Mouse (Mus musculus): ENCODE data around the gene Taar3. TPM values are rescaled to one million over a fixed set of nuclear protein-coding genes. Genes with fewer than 3 reads are reported as not detected.
A peak's percentile ranks its signal among the peaks of the same experiment; 100 is the strongest.

Taar3 gene
- polyA plus RNA-seq, 1 experiment = not detected

DNA sequence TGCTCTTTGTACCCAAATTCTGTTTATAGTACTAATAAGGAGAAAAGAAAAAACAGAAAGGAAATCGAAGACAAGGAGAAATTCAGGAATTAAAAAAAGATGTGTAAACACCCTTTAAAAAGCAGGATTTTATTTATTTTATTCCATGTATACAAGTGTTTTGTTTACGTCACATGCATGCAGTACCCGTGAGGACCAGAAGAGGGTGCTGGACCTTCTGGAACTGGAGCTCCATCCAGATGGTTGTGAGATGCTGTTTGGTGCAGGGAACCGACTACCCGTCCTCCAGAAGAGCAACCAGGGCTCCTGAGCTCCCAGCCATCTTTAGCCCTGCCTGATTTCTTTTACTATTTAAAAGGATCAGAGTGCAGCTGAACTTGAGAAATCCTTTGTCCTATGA, 6.9 kb upstream of the Taar3 start:
- DNase-seq = no peak
- WGBS = 87% methylated on average over 5 of the region's 5 CpGs
- Histone ChIP-seq H3K4me3 (replicated peaks; ENCODE audit: insufficient read depth, low read depth, low read length) (no peak overlapping the region), H3K4me1 (ENCODE audit: control insufficient read depth, insufficient read depth, low read length) (no peaks in the 10 kb centered on the region), H3K27ac (ENCODE audit: insufficient read depth, low read length) (no peak overlapping the region), H3K27me3 (ENCODE audit: control insufficient read depth, insufficient read depth, low read length) (no peaks in the 10 kb centered on the region)
- TF ChIP-seq POLR2A (IDR thresholded peaks at IDR 0.05; ENCODE audit: borderline replicate concordance, insufficient read depth, low read length) (no peak), CTCF (IDR thresholded peaks at IDR 0.05; ENCODE audit: borderline replicate concordance, insufficient read depth, low read depth, low read length) (0 out of 2 replicates have a peak, but pooled peaks have one; percentile 8)

DNA sequence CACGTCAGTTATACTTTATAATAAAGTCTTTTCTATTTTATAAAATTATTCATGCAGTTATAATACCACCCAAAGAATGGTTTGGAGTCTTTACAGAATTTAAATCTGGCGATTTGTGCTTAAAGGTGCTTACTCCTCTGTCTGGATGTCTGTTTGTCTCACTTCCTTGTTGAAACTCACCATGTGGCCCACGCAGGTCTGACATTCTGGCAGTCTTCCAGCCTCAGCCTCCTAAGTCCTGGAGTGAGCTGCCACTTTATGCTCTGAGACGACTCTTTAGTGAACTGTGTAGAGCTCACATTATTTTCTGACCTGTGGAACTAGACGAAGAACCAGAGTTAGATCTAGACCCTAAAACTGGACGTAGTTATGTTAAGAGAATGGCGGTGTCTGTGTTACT, 1.3 kb upstream of the Taar3 start:
- peaks cover 12% of the 10 kb centered on the region for H3K4me1 ChIP-seq (ENCODE audit: control insufficient read depth, insufficient read depth, low read length)
- TF ChIP-seq CTCF (IDR thresholded peaks at IDR 0.05; ENCODE audit: borderline replicate concordance, insufficient read depth, low read depth, low read length) (no peak), POLR2A (IDR thresholded peaks at IDR 0.05; ENCODE audit: borderline replicate concordance, insufficient read depth, low read length) (no peak)
- H3K4me3 ChIP-seq (replicated peaks; ENCODE audit: insufficient read depth, low read depth, low read length) = no peak overlapping the region
- no peaks in the 10 kb centered on the region for H3K27me3 ChIP-seq (ENCODE audit: control insufficient read depth, insufficient read depth, low read length)
- WGBS = 43% methylated on average over 7 of the region's 7 CpGs
- peak in 1 of 2 experiments; percentile 30 for DNase-seq
- no peak overlapping the region for H3K27ac ChIP-seq (ENCODE audit: insufficient read depth, low read length)

DNA sequence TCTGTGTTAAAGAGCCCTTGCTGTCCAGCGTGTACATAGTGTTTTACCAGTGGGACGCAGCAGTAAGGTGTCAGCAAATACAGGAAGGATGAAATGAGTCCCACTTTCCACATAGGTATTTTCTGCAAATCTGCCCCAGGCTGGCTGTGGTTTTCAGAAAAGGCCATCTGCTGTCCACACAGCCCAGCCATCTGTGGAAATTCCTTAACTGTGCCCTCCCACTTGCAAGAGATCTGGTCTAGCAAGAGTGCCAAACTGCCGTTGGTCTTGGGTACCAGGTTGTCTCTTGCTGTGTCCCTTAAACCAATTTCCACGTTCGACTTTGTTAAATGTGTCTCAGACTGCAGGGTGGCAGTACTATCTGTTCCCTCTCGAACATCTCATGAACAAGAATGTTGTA, 2.4 kb downstream of the Taar3 start:
- Histone ChIP-seq H3K4me3 (replicated peaks; ENCODE audit: insufficient read depth, low read depth, low read length) (no peak overlapping the region), H3K4me1 (ENCODE audit: control insufficient read depth, insufficient read depth, low read length) (peaks cover 12% of the 10 kb centered on the region), H3K27ac (ENCODE audit: insufficient read depth, low read length) (peak overlapping the region; percentile 71; the same call in 1 of the 2 replicates), H3K27me3 (ENCODE audit: control insufficient read depth, insufficient read depth, low read length) (no peaks in the 10 kb centered on the region)
- WGBS = 9% methylated on average over 6 of the region's 6 CpGs
- peak; percentile 18; the same call in 1 of the 2 replicates for TF ChIP-seq CTCF (IDR thresholded peaks at IDR 0.05; ENCODE audit: borderline replicate concordance, insufficient read depth, low read depth, low read length)
- no peak for TF ChIP-seq POLR2A (IDR thresholded peaks at IDR 0.05; ENCODE audit: borderline replicate concordance, insufficient read depth, low read length)
- peak; percentile 66 to 79 for DNase-seq

DNA sequence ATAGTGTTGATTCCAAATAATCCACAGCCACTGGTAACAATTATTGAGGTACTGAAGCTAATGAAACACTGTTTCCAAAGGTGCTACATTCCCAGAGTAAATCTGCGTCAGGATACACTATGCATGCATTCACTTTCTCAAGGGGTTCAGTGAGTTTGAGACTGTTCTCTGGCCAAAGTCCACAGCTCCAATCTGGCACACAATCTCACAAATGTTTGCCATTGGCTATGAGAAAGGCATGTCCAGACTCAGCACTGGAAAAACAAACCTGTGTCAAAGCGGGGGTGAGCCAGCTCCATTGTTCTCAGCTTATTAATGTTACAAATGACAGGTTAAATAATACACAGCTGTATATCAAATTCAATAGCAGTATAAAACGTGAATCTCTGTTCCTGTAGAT, 9.7 kb downstream of the Taar3 start:
- H3K27me3 ChIP-seq (ENCODE audit: control insufficient read depth, insufficient read depth, low read length) = no peaks in the 10 kb centered on the region
- H3K4me1 ChIP-seq (ENCODE audit: control insufficient read depth, insufficient read depth, low read length) = peaks cover 2% of the 10 kb centered on the region; the same call in 1 of the 2 replicates
- H3K4me3 ChIP-seq (replicated peaks; ENCODE audit: insufficient read depth, low read depth, low read length) = no peak overlapping the region
- no peak overlapping the region for H3K27ac ChIP-seq (ENCODE audit: insufficient read depth, low read length)
- TF ChIP-seq POLR2A (IDR thresholded peaks at IDR 0.05; ENCODE audit: borderline replicate concordance, insufficient read depth, low read length) (no peak), CTCF (IDR thresholded peaks at IDR 0.05; ENCODE audit: borderline replicate concordance, insufficient read depth, low read depth, low read length) (no peak)
- WGBS = 22% methylated on average over 3 of the region's 3 CpGs
- peak in 1 of 2 experiments; percentile 20 for DNase-seq

DNA sequence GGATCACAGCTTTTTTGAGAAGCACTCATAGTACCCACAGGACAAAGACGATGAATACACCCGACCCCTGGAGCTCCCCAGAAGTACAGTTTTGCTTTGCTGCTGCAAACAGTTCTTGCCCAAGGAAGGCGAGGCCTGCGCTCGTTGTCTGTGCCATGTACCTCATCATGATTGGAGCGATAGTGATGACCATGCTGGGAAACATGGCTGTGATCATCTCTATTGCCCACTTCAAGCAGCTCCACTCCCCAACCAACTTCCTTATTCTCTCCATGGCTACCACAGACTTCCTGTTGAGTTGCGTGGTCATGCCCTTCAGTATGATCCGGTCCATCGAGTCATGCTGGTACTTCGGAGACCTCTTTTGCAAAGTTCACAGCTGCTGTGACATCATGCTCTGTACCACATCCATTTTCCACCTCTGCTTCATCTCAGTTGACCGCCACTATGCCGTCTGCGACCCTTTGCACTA, 11.1 kb downstream of the Taar3 start, which contains the start of gene Taar4:
TSS of gene Taar4 (plus strand) at position 51 of the 472 bp plus-strand sequence.
- Histone ChIP-seq H3K27me3 (ENCODE audit: control insufficient read depth, insufficient read depth, low read length) (no peaks in the 10 kb centered on the region), H3K4me3 (replicated peaks; ENCODE audit: insufficient read depth, low read depth, low read length) (no peak within 1 kb of the TSS), H3K27ac (ENCODE audit: insufficient read depth, low read length) (no peak within 1 kb of the TSS), H3K4me1 (ENCODE audit: control insufficient read depth, insufficient read depth, low read length) (peaks cover 2% of the 10 kb centered on the region; the same call in 1 of the 2 replicates)
- WGBS = 94% methylated on average over 13 of the region's 13 CpGs
- TF ChIP-seq CTCF (IDR thresholded peaks at IDR 0.05; ENCODE audit: borderline replicate concordance, insufficient read depth, low read depth, low read length) = no peak
- no peak for TF ChIP-seq POLR2A (IDR thresholded peaks at IDR 0.05; ENCODE audit: borderline replicate concordance, insufficient read depth, low read length)
- no peak for DNase-seq

DNA sequence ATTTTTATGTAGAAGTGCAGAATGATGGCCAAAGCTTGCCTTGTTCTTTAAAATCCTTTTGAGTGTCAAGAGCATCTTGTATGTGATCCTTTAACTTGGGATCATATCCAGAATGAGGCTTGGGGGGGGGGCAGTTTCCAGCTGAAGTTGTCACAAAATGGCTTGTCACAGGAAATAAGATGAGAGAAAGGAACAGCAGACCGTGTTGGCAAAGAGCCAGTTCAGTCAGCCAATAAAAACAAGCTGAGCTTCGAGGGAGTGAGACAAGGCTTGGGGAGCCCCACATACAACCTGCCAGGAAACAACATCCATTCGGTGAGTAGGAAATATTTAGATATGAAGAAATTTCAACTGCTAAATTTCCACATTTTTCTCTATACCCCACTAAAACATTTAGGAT, 14.1 kb downstream of the Taar3 start:
- 12% methylated on average over 3 of the region's 3 CpGs for WGBS
- H3K4me3 ChIP-seq (replicated peaks; ENCODE audit: insufficient read depth, low read depth, low read length) = no peak overlapping the region
- no peak for DNase-seq
- TF ChIP-seq POLR2A (IDR thresholded peaks at IDR 0.05; ENCODE audit: borderline replicate concordance, insufficient read depth, low read length) (no peak), CTCF (IDR thresholded peaks at IDR 0.05; ENCODE audit: borderline replicate concordance, insufficient read depth, low read depth, low read length) (no peak)
- H3K4me1 ChIP-seq (ENCODE audit: control insufficient read depth, insufficient read depth, low read length) = peaks cover 2% of the 10 kb centered on the region; the same call in 1 of the 2 replicates
- H3K27me3 ChIP-seq (ENCODE audit: control insufficient read depth, insufficient read depth, low read length) = no peaks in the 10 kb centered on the region
- no peak overlapping the region for H3K27ac ChIP-seq (ENCODE audit: insufficient read depth, low read length)

DNA sequence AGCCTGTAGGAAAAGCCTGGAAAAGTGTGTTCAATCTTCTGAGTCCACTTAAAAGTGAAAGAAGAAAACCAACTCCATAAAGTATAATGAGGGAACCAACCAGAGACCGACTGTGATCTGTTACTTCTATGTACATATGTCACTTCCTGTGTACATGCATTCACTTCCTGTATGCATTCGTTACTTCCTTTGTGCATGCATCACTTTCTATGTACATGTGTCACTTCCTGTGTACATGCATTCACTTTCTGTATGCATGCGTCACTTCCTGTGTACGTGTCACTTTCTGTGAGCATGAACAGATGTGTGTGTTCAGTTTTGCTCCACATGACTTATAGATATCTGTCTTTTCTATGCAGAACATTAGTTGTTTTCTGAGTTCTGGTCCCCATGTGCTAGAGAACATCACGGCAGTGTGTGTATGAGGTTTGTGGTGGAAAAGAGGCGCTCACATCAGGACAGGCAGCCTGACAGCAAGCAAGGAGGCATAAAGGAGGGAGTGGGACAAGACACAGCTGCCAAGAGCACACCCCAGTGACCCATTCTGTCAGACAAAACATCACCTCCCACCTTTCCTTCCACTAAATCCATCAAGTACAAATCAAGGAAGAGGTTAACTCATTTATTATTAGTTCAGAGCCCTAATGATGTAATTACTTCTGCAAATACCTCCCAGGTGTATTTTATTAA, 15.7 kb downstream of the Taar3 start:
- no peak overlapping the region for H3K4me3 ChIP-seq (replicated peaks; ENCODE audit: insufficient read depth, low read depth, low read length)
- no peaks in the 10 kb centered on the region for H3K27me3 ChIP-seq (ENCODE audit: control insufficient read depth, insufficient read depth, low read length)
- 92% methylated on average over 6 of the region's 6 CpGs for WGBS
- no peak for DNase-seq
- TF ChIP-seq CTCF (IDR thresholded peaks at IDR 0.05; ENCODE audit: borderline replicate concordance, insufficient read depth, low read depth, low read length) (no peak), POLR2A (IDR thresholded peaks at IDR 0.05; ENCODE audit: borderline replicate concordance, insufficient read depth, low read length) (no peak)
- H3K27ac ChIP-seq (ENCODE audit: insufficient read depth, low read length) = no peak overlapping the region
- H3K4me1 ChIP-seq (ENCODE audit: control insufficient read depth, insufficient read depth, low read length) = no peaks in the 10 kb centered on the region

DNA sequence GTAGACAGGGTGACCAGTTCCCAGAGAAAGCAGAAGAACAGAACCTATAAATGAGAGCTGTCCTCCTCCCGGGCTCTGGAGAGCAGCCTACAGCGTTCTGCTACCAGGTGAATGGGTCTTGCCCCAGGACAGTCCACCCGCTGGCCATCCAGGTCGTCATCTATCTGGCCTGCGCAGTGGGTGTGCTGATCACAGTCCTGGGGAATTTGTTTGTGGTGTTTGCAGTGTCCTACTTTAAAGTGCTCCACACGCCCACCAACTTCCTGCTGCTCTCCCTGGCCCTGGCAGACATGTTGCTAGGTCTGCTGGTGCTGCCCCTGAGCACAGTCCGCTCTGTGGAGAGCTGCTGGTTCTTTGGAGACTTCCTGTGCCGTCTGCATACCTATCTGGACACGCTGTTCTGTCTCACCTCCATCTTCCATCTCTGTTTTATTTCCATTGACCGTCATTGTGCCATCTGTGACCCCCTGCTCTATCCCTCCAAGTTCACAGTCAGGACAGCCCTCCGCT, 21.4 kb downstream of the Taar3 start, which contains the start of gene Taar5:
TSS of gene Taar5 (plus strand) at position 51 of the 510 bp plus-strand sequence.
- TF ChIP-seq POLR2A (IDR thresholded peaks at IDR 0.05; ENCODE audit: borderline replicate concordance, insufficient read depth, low read length) (no peak), CTCF (IDR thresholded peaks at IDR 0.05; ENCODE audit: borderline replicate concordance, insufficient read depth, low read depth, low read length) (no peak)
- no peaks in the 10 kb centered on the region for H3K27me3 ChIP-seq (ENCODE audit: control insufficient read depth, insufficient read depth, low read length)
- WGBS = 64% methylated on average over 11 of the region's 11 CpGs

More for the DNA sequence above, 21.4 kb downstream of the Taar3 start, which contains the start of gene Taar5:
- H3K4me3 ChIP-seq (replicated peaks; ENCODE audit: insufficient read depth, low read depth, low read length) = no peak within 1 kb of the TSS
- no peak for DNase-seq
- no peak within 1 kb of the TSS for H3K27ac ChIP-seq (ENCODE audit: insufficient read depth, low read length)
- peaks cover 15% of the 10 kb centered on the region for H3K4me1 ChIP-seq (ENCODE audit: control insufficient read depth, insufficient read depth, low read length)
